Mouse (Mus musculus) C2C12 (cell line): ENCODE measurements at regions not wholly inside any gene's neighbourhood (a gene's known extent, or its start where the extent isn't known, plus 50 kb on each side); places are given as distances from the start of the nearest gene placed in this dataset.

Experiments used
- H3K27me3 ChIP-seq: one replicate; pipeline ENCODE4 v1.6.1; 2011; ENCODE audit not compliant: control insufficient read depth, insufficient read depth, insufficient read length
- H3K36me3 ChIP-seq: one replicate; pipeline ENCODE4 v1.6.1; 2011; ENCODE audit not compliant: control insufficient read depth, insufficient read depth
- H3K4me3 ChIP-seq: one replicate; pipeline ENCODE4 v1.5.1; 2011; ENCODE audit warnings: mild to moderate bottlenecking, control low read depth; ENCODE audit not compliant: poor library complexity, insufficient read depth, severe bottlenecking
- H3K79me2 ChIP-seq: one replicate; pipeline ENCODE4 v1.6.1; 2011; ENCODE audit not compliant: control insufficient read depth, insufficient read depth
- H3K79me3 ChIP-seq: one replicate; pipeline ENCODE4 v1.6.1; 2011; ENCODE audit warnings: low read depth, control low read depth
- H3ac ChIP-seq: one replicate; pipeline ENCODE3; 2011; ENCODE audit warnings: low read depth; ENCODE audit not compliant: control insufficient read depth, insufficient read length
- CEBPB ChIP-seq: IDR thresholded peaks from one replicate; pipeline ENCODE4 v1.6.1; 2011; ENCODE audit warnings: low read depth, mild to moderate bottlenecking, control low read depth, moderate library complexity
- CTCF ChIP-seq: IDR thresholded peaks from one replicate; pipeline ENCODE4 v1.5.1; 2011; ENCODE audit not compliant: control insufficient read depth, insufficient read depth, insufficient read length
- FOSL1 ChIP-seq: IDR thresholded peaks from one replicate; pipeline ENCODE4 v1.8.0; 2011; ENCODE audit warnings: mild to moderate bottlenecking, low read length; ENCODE audit not compliant: poor library complexity, insufficient read depth, severe bottlenecking
- MAX ChIP-seq: IDR thresholded peaks from one replicate; pipeline ENCODE4 v1.6.1; 2011; ENCODE audit warnings: mild to moderate bottlenecking, control low read depth
- MYOD1 ChIP-seq: IDR thresholded peaks from one replicate; pipeline ENCODE4 v1.6.1; 2011; ENCODE audit warnings: low read depth; ENCODE audit not compliant: control insufficient read depth, insufficient read length
- MYOG ChIP-seq: IDR thresholded peaks from one replicate; pipeline ENCODE4 v1.6.1; 2011; ENCODE audit not compliant: control insufficient read depth, insufficient read length; ENCODE audit errors: extremely low read depth
- USF1 ChIP-seq: IDR thresholded peaks from one replicate; pipeline ENCODE4 v1.6.1; 2011; ENCODE audit warnings: low read depth, mild to moderate bottlenecking, control low read depth, moderate library complexity

DNA sequence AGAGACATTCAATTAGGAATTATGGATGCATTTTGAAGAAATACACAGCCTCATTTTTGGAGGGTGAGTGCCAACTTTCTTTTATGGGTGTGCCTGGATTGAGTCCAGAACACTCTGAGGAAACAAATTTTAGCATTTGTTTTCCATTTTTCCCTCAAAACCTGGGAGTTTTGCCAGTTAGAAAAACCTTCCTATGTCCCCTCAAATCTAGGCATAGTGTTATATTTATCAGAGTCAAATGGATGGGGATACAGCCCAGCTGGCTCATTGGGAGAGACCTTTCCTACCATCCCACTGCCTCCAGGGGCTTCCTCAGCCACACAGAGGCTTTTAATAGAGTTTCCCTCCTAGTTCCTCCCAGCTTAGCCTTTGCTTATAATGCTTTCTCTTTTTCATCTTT lies 290.0 kb upstream of the N4bp1 start:
- Histone ChIP-seq H3ac (no peak overlapping the region), H3K27me3 (no peaks in the 10 kb centered on the region)

GRCm38 (mm10) chr8:87173720-87174119 lies 288.7 kb upstream of the N4bp1 start:
- Histone ChIP-seq H3K36me3 (no peaks in the 10 kb centered on the region), H3K79me2 (no peaks in the 10 kb centered on the region), H3K79me3 (no peaks in the 10 kb centered on the region), H3ac (no peak overlapping the region), H3K4me3 (no peak overlapping the region), H3K27me3 (no peaks in the 10 kb centered on the region)
- TF ChIP-seq MAX (no peak), CTCF (no peak), MYOG (no peak), USF1 (no peak), FOSL1 (peak; percentile 85), CEBPB (no peak), MYOD1 (no peak)

More for the DNA sequence above, 290.0 kb upstream of the N4bp1 start:
- no peak overlapping the region for H3K4me3 ChIP-seq
- no peaks in the 10 kb centered on the region for H3K79me3 ChIP-seq
- TF ChIP-seq USF1: no peak
- no peak for TF ChIP-seq MAX
- TF ChIP-seq FOSL1: no peak
- no peak for TF ChIP-seq CEBPB
- TF ChIP-seq MYOD1: no peak
- H3K79me2 ChIP-seq: no peaks in the 10 kb centered on the region
- H3K36me3 ChIP-seq: no peaks in the 10 kb centered on the region

DNA sequence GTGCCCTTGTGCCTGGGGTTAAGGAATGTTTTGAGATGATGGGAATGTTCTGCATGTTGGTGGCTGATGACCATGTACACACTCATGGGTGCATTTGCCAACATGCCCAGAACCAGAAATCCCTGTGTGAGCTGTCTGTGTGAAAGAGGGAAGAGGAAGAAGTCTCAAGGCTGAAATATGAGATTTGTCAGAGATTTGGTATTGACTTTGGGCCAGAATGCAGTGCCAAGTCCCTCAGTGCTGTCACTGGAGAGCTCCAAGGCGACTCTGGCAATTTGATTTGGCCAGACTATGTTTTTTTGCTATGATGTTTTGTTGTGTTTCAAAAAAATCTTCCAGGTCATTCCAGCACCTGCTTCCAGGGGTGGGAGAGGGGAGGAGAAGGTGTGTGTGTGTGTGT lies 281.7 kb upstream of the N4bp1 start:
- H3K36me3 ChIP-seq: no peaks in the 10 kb centered on the region
- TF ChIP-seq CTCF (no peak), MYOG (no peak), USF1 (no peak), CEBPB (no peak), MAX (no peak), MYOD1 (no peak), FOSL1 (no peak)
- no peak overlapping the region for H3ac ChIP-seq
- no peak overlapping the region for H3K4me3 ChIP-seq
- no peaks in the 10 kb centered on the region for H3K79me3 ChIP-seq
- H3K27me3 ChIP-seq: no peaks in the 10 kb centered on the region
- H3K79me2 ChIP-seq: no peaks in the 10 kb centered on the region

DNA sequence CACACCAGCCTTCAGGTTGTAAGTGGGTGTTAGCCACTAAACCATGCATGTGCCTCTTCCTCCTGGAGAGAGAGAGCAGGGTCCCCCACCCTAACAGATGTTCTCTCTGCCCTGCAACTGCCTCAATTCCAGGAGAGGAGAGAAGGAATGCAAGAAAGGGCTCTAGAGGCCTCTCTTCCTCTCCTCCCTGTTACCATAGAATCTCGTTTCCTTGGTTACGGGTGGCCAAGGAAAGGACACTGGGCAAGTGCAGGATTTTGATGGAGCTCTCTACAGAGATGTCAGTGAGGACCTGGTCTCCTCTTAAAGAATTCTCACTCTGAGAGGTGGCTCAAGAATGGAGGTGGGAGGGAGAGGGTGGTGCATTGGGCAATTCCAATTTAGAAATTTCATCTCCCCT lies 275.4 kb upstream of the N4bp1 start:
- H3ac ChIP-seq: no peak overlapping the region
- peaks cover 3% of the 10 kb centered on the region for H3K27me3 ChIP-seq
- no peaks in the 10 kb centered on the region for H3K36me3 ChIP-seq
- TF ChIP-seq USF1 (no peak), CTCF (no peak), FOSL1 (no peak), MYOG (no peak), MYOD1 (no peak), MAX (no peak)
- H3K4me3 ChIP-seq: no peak overlapping the region
- no peaks in the 10 kb centered on the region for H3K79me3 ChIP-seq
- no peaks in the 10 kb centered on the region for H3K79me2 ChIP-seq

DNA sequence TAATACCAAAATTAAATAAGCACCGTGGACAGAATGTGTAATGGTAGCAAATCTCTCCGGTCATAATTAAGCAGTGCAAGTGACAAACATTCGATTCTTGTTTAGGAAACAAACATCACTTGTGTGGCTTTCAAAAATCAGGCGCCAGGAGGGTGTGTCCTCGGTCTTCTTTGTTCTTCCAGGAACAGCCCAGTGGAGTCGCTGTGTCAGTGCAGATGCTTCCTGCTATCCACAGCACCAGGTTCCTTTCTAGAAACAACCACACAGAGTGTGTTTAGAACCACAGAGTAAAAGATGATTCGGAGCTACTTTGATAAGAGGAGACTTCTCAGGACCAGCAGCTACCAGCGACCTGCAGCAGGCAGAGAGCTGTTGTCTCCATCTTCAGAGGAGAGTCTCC lies 273.3 kb upstream of the N4bp1 start:
- no peaks in the 10 kb centered on the region for H3K79me2 ChIP-seq
- H3K79me3 ChIP-seq: no peaks in the 10 kb centered on the region
- TF ChIP-seq MYOG (no peak), FOSL1 (no peak), MAX (no peak), MYOD1 (no peak), USF1 (no peak), CEBPB (no peak), CTCF (no peak)
- no peaks in the 10 kb centered on the region for H3K36me3 ChIP-seq
- peaks cover 3% of the 10 kb centered on the region for H3K27me3 ChIP-seq
- H3K4me3 ChIP-seq: no peak overlapping the region
- H3ac ChIP-seq: no peak overlapping the region

GRCm38 (mm10) chr8:87155819-87156425 lies 270.9 kb upstream of the N4bp1 start:
- Histone ChIP-seq H3ac (no peak overlapping the region), H3K79me2 (no peaks in the 10 kb centered on the region), H3K27me3 (peaks cover 3% of the 10 kb centered on the region), H3K36me3 (no peaks in the 10 kb centered on the region), H3K79me3 (no peaks in the 10 kb centered on the region), H3K4me3 (no peak overlapping the region)
- TF ChIP-seq USF1: no peak
- no peak for TF ChIP-seq FOSL1
- no peak for TF ChIP-seq CTCF
- no peak for TF ChIP-seq MAX
- TF ChIP-seq MYOD1: no peak
- no peak for TF ChIP-seq MYOG
- TF ChIP-seq CEBPB: no peak
